Mouse (Mus musculus) embryonic fibroblast, embryonic 13.5 days (primary cell): Measurements from ENCODE around the gene Layn.

ENCODE experiments used
- CTCF ChIP-seq: IDR thresholded peaks from 2 replicates; pipeline ENCODE4 v1.5.1; 2011; ENCODE audit warnings: mild to moderate bottlenecking, control low read depth, low read length, moderate library complexity, borderline replicate concordance; ENCODE audit not compliant: insufficient read depth
- POLR2A ChIP-seq: IDR thresholded peaks from 2 replicates; pipeline ENCODE4 v1.6.1; 2011; ENCODE audit warnings: low read depth, mild to moderate bottlenecking, control low read depth, low read length, moderate library complexity

GRCm38 (mm10) chr9:51015732-51016131 lies 61.2 kb downstream of the Layn start:
- no peak for TF ChIP-seq CTCF
- no peak for TF ChIP-seq POLR2A
